Mouse (Mus musculus): ENCODE data around the gene Fancd2. TPM values are rescaled to one million over a fixed set of nuclear protein-coding genes. Genes with fewer than 3 reads are reported as not detected.

Fancd2 gene
- polyA plus RNA-seq, 1 experiment from 2014 or later = 1.2 TPM

- no peaks in the 10 kb centered on the region for H3K9me3 ChIP-seq (ENCODE audit: control insufficient read depth, low read length)
- no peak for ATAC-seq (ENCODE audit: low read depth)
- H3K4me1 ChIP-seq (ENCODE audit: control insufficient read depth, insufficient read depth, low read length) = no peaks in the 10 kb centered on the region
- no peak overlapping the region for H3K9ac ChIP-seq (replicated peaks; ENCODE audit: low read depth, low read length)
- H3K27me3 ChIP-seq (ENCODE audit: control insufficient read depth, insufficient read depth, low read length) = no peaks in the 10 kb centered on the region
- WGBS = 51% methylated on average over 28 of the region's 28 CpGs
- H3K27ac ChIP-seq (ENCODE audit: low read depth, low read length) = no peak overlapping the region
- H3K4me2 ChIP-seq (ENCODE audit: low read depth, low read length) = peak overlapping the region; percentile 42; the same call in 1 of the 2 replicates
- H3K4me3 ChIP-seq (ENCODE audit: low read depth, low read length) = no peak overlapping the region
- H3K36me3 ChIP-seq (ENCODE audit: control insufficient read depth, insufficient read depth, low read length) = peaks cover 22% of the 10 kb centered on the region
Measured at GRCm38 (mm10) chr6:113495071-113495675, 36.3 kb upstream of the Fancd2 start.

- H3K4me2 ChIP-seq (ENCODE audit: low read depth, low read length) = no peak overlapping the region
- no peaks in the 10 kb centered on the region for H3K27me3 ChIP-seq (ENCODE audit: control insufficient read depth, insufficient read depth, low read length)
- H3K36me3 ChIP-seq (ENCODE audit: control insufficient read depth, insufficient read depth, low read length) = no peaks in the 10 kb centered on the region
- H3K4me1 ChIP-seq (ENCODE audit: control insufficient read depth, insufficient read depth, low read length) = peaks cover 4% of the 10 kb centered on the region; the same call in 1 of the 2 replicates
- 81% methylated on average over 6 of the region's 6 CpGs for WGBS
- H3K9me3 ChIP-seq (ENCODE audit: control insufficient read depth, low read length) = no peaks in the 10 kb centered on the region
- H3K4me3 ChIP-seq (ENCODE audit: low read depth, low read length) = no peak overlapping the region
- no peak overlapping the region for H3K27ac ChIP-seq (ENCODE audit: low read depth, low read length)
- no peak for ATAC-seq (ENCODE audit: low read depth)
- H3K9ac ChIP-seq (replicated peaks; ENCODE audit: low read depth, low read length) = no peak overlapping the region
Measured at GRCm38 (mm10) chr6:113499346-113499745, 32.1 kb upstream of the Fancd2 start.

GRCm38 (mm10) chr6:113501388-113502084 lies 29.9 kb upstream of the Fancd2 start, which contains the start of gene Prrt3:
Gene Prrt3, minus strand, starts transcription at chr6:113501931.
- Histone ChIP-seq H3K36me3 (ENCODE audit: control insufficient read depth, insufficient read depth, low read length) (no peaks in the 10 kb centered on the region), H3K4me2 (ENCODE audit: low read depth, low read length) (peak within 1 kb of the TSS; percentile 46), H3K4me3 (ENCODE audit: low read depth, low read length) (peak within 1 kb of the TSS; percentile 46), H3K27me3 (ENCODE audit: control insufficient read depth, insufficient read depth, low read length) (no peaks in the 10 kb centered on the region), H3K4me1 (ENCODE audit: control insufficient read depth, insufficient read depth, low read length) (peaks cover 4% of the 10 kb centered on the region; the same call in 1 of the 2 replicates), H3K9me3 (ENCODE audit: control insufficient read depth, low read length) (no peaks in the 10 kb centered on the region), H3K9ac (replicated peaks; ENCODE audit: low read depth, low read length) (peak within 1 kb of the TSS; percentile 43), H3K27ac (ENCODE audit: low read depth, low read length) (0 out of 2 replicates have a peak within 1 kb of the TSS, but pooled peaks have one; percentile 12)
- ATAC-seq (ENCODE audit: low read depth) = peak; percentile 91
- 1% methylated on average over 32 of the region's 32 CpGs for WGBS

GRCm38 (mm10) chr6:113502801-113503200 lies 28.7 kb upstream of the Fancd2 start:
- Histone ChIP-seq H3K9me3 (ENCODE audit: control insufficient read depth, low read length) (no peaks in the 10 kb centered on the region), H3K27me3 (ENCODE audit: control insufficient read depth, insufficient read depth, low read length) (no peaks in the 10 kb centered on the region), H3K4me3 (ENCODE audit: low read depth, low read length) (no peak overlapping the region), H3K9ac (replicated peaks; ENCODE audit: low read depth, low read length) (no peak overlapping the region), H3K36me3 (ENCODE audit: control insufficient read depth, insufficient read depth, low read length) (no peaks in the 10 kb centered on the region), H3K4me2 (ENCODE audit: low read depth, low read length) (peak overlapping the region; percentile 9; the same call in 1 of the 2 replicates), H3K27ac (ENCODE audit: low read depth, low read length) (no peak overlapping the region), H3K4me1 (ENCODE audit: control insufficient read depth, insufficient read depth, low read length) (peaks cover 4% of the 10 kb centered on the region; the same call in 1 of the 2 replicates)
- 49% methylated on average over 2 of the region's 2 CpGs for WGBS
- no peak for ATAC-seq (ENCODE audit: low read depth)

GRCm38 (mm10) chr6:113505689-113506088 lies 25.8 kb upstream of the Fancd2 start:
- no peak overlapping the region for H3K9ac ChIP-seq (replicated peaks; ENCODE audit: low read depth, low read length)
- no peaks in the 10 kb centered on the region for H3K36me3 ChIP-seq (ENCODE audit: control insufficient read depth, insufficient read depth, low read length)
- WGBS = 83% methylated on average over 1 of the region's 1 CpGs
- no peaks in the 10 kb centered on the region for H3K9me3 ChIP-seq (ENCODE audit: control insufficient read depth, low read length)
- no peak overlapping the region for H3K4me2 ChIP-seq (ENCODE audit: low read depth, low read length)
- no peak for ATAC-seq (ENCODE audit: low read depth)
- H3K27ac ChIP-seq (ENCODE audit: low read depth, low read length) = no peak overlapping the region
- no peaks in the 10 kb centered on the region for H3K27me3 ChIP-seq (ENCODE audit: control insufficient read depth, insufficient read depth, low read length)
- H3K4me1 ChIP-seq (ENCODE audit: control insufficient read depth, insufficient read depth, low read length) = peaks cover 4% of the 10 kb centered on the region
- H3K4me3 ChIP-seq (ENCODE audit: low read depth, low read length) = no peak overlapping the region

GRCm38 (mm10) chr6:113507130-113507529 lies 24.4 kb upstream of the Fancd2 start:
- Histone ChIP-seq H3K27ac (ENCODE audit: low read depth, low read length) (no peak overlapping the region), H3K4me1 (ENCODE audit: control insufficient read depth, insufficient read depth, low read length) (no peaks in the 10 kb centered on the region; the same call in 1 of the 2 replicates), H3K9ac (replicated peaks; ENCODE audit: low read depth, low read length) (no peak overlapping the region), H3K4me2 (ENCODE audit: low read depth, low read length) (no peak overlapping the region), H3K36me3 (ENCODE audit: control insufficient read depth, insufficient read depth, low read length) (no peaks in the 10 kb centered on the region), H3K9me3 (ENCODE audit: control insufficient read depth, low read length) (no peaks in the 10 kb centered on the region), H3K27me3 (ENCODE audit: control insufficient read depth, insufficient read depth, low read length) (no peaks in the 10 kb centered on the region), H3K4me3 (ENCODE audit: low read depth, low read length) (no peak overlapping the region)
- ATAC-seq (ENCODE audit: low read depth) = no peak

- no peak overlapping the region for H3K27ac ChIP-seq (ENCODE audit: low read depth, low read length)
- no peaks in the 10 kb centered on the region for H3K9me3 ChIP-seq (ENCODE audit: control insufficient read depth, low read length)
- H3K36me3 ChIP-seq (ENCODE audit: control insufficient read depth, insufficient read depth, low read length) = no peaks in the 10 kb centered on the region
- no peak overlapping the region for H3K4me3 ChIP-seq (ENCODE audit: low read depth, low read length)
- H3K9ac ChIP-seq (replicated peaks; ENCODE audit: low read depth, low read length) = no peak overlapping the region
- no peak for ATAC-seq (ENCODE audit: low read depth)
- H3K4me2 ChIP-seq (ENCODE audit: low read depth, low read length) = no peak overlapping the region
- no peaks in the 10 kb centered on the region for H3K27me3 ChIP-seq (ENCODE audit: control insufficient read depth, insufficient read depth, low read length)
- WGBS = 71% methylated on average over 7 of the region's 7 CpGs
- H3K4me1 ChIP-seq (ENCODE audit: control insufficient read depth, insufficient read depth, low read length) = no peaks in the 10 kb centered on the region; the same call in 1 of the 2 replicates
Measured at GRCm38 (mm10) chr6:113508272-113508946, 23.1 kb upstream of the Fancd2 start.

- Histone ChIP-seq H3K4me2 (ENCODE audit: low read depth, low read length) (no peak overlapping the region), H3K4me1 (ENCODE audit: control insufficient read depth, insufficient read depth, low read length) (no peaks in the 10 kb centered on the region; the same call in 1 of the 2 replicates), H3K27me3 (ENCODE audit: control insufficient read depth, insufficient read depth, low read length) (no peaks in the 10 kb centered on the region), H3K9me3 (ENCODE audit: control insufficient read depth, low read length) (no peaks in the 10 kb centered on the region), H3K36me3 (ENCODE audit: control insufficient read depth, insufficient read depth, low read length) (no peaks in the 10 kb centered on the region), H3K9ac (replicated peaks; ENCODE audit: low read depth, low read length) (no peak overlapping the region), H3K27ac (ENCODE audit: low read depth, low read length) (no peak overlapping the region), H3K4me3 (ENCODE audit: low read depth, low read length) (no peak overlapping the region)
- WGBS = 46% methylated on average over 5 of the region's 5 CpGs
- ATAC-seq (ENCODE audit: low read depth) = no peak
Measured at GRCm38 (mm10) chr6:113508947-113509280, 22.6 kb upstream of the Fancd2 start.

GRCm38 (mm10) chr6:113513944-113514343 lies 17.5 kb upstream of the Fancd2 start:
- no peaks in the 10 kb centered on the region for H3K4me1 ChIP-seq (ENCODE audit: control insufficient read depth, insufficient read depth, low read length)
- no peak overlapping the region for H3K4me3 ChIP-seq (ENCODE audit: low read depth, low read length)
- no peak overlapping the region for H3K4me2 ChIP-seq (ENCODE audit: low read depth, low read length)
- H3K27me3 ChIP-seq (ENCODE audit: control insufficient read depth, insufficient read depth, low read length) = no peaks in the 10 kb centered on the region
- no peak for ATAC-seq (ENCODE audit: low read depth)
- H3K27ac ChIP-seq (ENCODE audit: low read depth, low read length) = no peak overlapping the region
- H3K36me3 ChIP-seq (ENCODE audit: control insufficient read depth, insufficient read depth, low read length) = peaks cover 31% of the 10 kb centered on the region
- WGBS = 88% methylated on average over 6 of the region's 6 CpGs
- no peaks in the 10 kb centered on the region for H3K9me3 ChIP-seq (ENCODE audit: control insufficient read depth, low read length)
- no peak overlapping the region for H3K9ac ChIP-seq (replicated peaks; ENCODE audit: low read depth, low read length)

Data from neural tube, embryonic 14.5 days (tissue).